Mouse (Mus musculus): ENCODE measurements around the gene Hist1h3a. TPM values are rescaled to one million over a fixed set of nuclear protein-coding genes. Genes with fewer than 3 reads are reported as not detected.
"Not testable (repeated sequence)": the region's sequence is repeated elsewhere in the genome, so short reads cannot be mapped to it uniquely, and the experiment has no call there.

Hist1h3a gene
- polyA plus RNA-seq (2014; fragmentation: Nextera tagmentation; extraction: Ambion mirVana) = 2.5 and 4.0 TPM in 2 replicates

DNA sequence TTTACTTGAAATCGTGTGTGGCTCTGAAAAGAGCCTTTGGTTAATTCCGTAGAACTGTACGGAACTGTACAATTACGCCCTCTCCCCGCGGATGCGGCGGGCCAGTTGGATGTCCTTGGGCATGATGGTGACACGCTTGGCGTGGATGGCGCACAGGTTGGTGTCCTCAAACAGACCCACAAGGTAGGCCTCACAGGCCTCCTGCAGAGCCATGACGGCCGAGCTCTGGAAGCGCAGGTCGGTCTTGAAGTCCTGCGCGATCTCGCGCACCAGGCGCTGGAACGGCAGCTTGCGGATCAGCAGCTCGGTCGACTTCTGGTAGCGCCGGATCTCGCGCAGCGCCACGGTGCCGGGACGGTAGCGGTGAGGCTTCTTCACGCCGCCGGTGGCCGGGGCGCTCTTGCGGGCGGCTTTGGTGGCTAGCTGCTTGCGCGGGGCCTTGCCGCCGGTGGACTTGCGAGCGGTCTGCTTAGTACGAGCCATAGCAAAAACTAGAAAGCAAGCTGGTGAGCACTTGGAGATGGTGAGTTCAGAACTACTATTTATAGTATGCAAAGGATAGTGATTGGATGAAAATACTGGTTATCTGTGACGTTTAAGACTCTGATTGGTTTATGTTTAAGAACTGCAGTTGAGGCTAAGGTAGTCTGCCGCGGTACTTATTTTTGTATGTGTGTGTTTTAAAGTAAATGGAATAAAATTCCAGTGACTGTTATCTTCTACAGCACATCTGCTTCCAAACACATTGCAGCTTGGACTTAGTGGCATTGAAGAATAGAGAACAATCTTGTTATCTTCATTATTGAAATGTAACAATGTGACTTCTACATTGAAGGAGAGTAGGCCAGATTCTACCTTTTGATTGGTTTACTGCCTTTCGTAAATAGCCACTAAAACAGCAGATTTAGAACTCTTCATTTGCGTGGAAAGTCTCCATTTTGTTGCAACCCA, at the start of gene Hist1h3a:
Hist1h3a (minus strand) TSS at position 516 of the 951 bp plus-strand sequence.
- H3K36me3 ChIP-seq (ENCODE audit: control insufficient read depth, insufficient read depth, low read length) = not testable (repeated sequence)
- WGBS (ENCODE audit: insufficient replicate concordance) = under 1% methylated on average over 30 of the region's 52 CpGs

GRCm38 (mm10) chr13:23806422-23807052, 44.4 kb upstream of the Hist1h3a start, which contains the start of gene Slc17a2:
TSS of gene Slc17a2 (plus strand) at chr13:23806993.
- Histone ChIP-seq H3K9ac (ENCODE audit: low read depth, low read length) (no peak within 1 kb of the TSS), H3K4me1 (ENCODE audit: control insufficient read depth, insufficient read depth, low read length) (no peaks in the 10 kb centered on the region), H3K4me3 (ENCODE audit: low read depth, low read length) (no peak within 1 kb of the TSS), H3K36me3 (ENCODE audit: control insufficient read depth, insufficient read depth, low read length) (no peaks in the 10 kb centered on the region), H3K27me3 (ENCODE audit: control insufficient read depth, insufficient read depth, low read length) (no peaks in the 10 kb centered on the region), H3K9me3 (replicated peaks; ENCODE audit: control insufficient read depth, low read length) (no peaks in the 10 kb centered on the region), H3K4me2 (no peak within 1 kb of the TSS), H3K27ac (ENCODE audit: low read depth, low read length) (no peak within 1 kb of the TSS)
- no peak for ATAC-seq (replicated peaks; ENCODE audit: insufficient number of reproducible peaks, low FRiP score, low TSS enrichment)
- 78% methylated on average over 15 of the region's 15 CpGs for WGBS (ENCODE audit: insufficient replicate concordance)

More for the DNA sequence above, at the start of gene Hist1h3a:
- not testable (repeated sequence) for H3K9me3 ChIP-seq (replicated peaks; ENCODE audit: control insufficient read depth, low read length); H3K27me3 ChIP-seq (ENCODE audit: control insufficient read depth, insufficient read depth, low read length)
- Histone ChIP-seq H3K4me3 (ENCODE audit: low read depth, low read length) (peak within 1 kb of the TSS; percentile 56), H3K27ac (ENCODE audit: low read depth, low read length) (peak within 1 kb of the TSS; percentile 98), H3K4me2 (peak within 1 kb of the TSS; percentile 95), H3K4me1 (ENCODE audit: control insufficient read depth, insufficient read depth, low read length) (peaks cover 19% of the 10 kb centered on the region), H3K9ac (ENCODE audit: low read depth, low read length) (peak within 1 kb of the TSS; percentile 84)
- ATAC-seq (replicated peaks; ENCODE audit: insufficient number of reproducible peaks, low FRiP score, low TSS enrichment) = peak; percentile 49; the same call in 1 of the 2 replicates

DNA sequence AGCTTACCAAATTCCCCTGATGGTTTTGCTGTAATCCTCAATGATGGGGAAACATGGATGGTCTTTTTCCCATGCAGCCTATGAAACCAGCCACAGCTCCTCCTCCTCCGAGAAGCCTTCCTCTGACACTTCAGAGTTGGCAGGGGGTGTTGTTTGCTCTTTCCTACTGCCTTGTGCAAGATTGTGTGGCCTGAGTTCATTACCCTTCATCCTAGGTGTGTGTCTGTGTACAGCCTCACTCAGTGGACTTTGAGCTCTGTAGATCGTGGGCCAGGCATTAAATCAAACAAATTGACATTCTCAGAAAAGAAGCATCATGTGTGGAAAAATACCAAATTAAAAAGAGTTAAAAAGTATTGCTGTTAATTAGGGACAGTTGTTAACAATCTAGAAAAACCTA, 42.3 kb upstream of the Hist1h3a start:
- Histone ChIP-seq H3K4me3 (ENCODE audit: low read depth, low read length) (no peak overlapping the region), H3K36me3 (ENCODE audit: control insufficient read depth, insufficient read depth, low read length) (no peaks in the 10 kb centered on the region), H3K4me2 (no peak overlapping the region), H3K27me3 (ENCODE audit: control insufficient read depth, insufficient read depth, low read length) (no peaks in the 10 kb centered on the region), H3K4me1 (ENCODE audit: control insufficient read depth, insufficient read depth, low read length) (no peaks in the 10 kb centered on the region), H3K9ac (ENCODE audit: low read depth, low read length) (no peak overlapping the region), H3K27ac (ENCODE audit: low read depth, low read length) (no peak overlapping the region), H3K9me3 (replicated peaks; ENCODE audit: control insufficient read depth, low read length) (no peaks in the 10 kb centered on the region)
- ATAC-seq (replicated peaks; ENCODE audit: insufficient number of reproducible peaks, low FRiP score, low TSS enrichment) = no peak
- WGBS (ENCODE audit: insufficient replicate concordance) = 66% methylated on average over 2 of the region's 2 CpGs

GRCm38 (mm10) chr13:23799405-23799804, 37.2 kb upstream of the Hist1h3a start:
- Histone ChIP-seq H3K27me3 (ENCODE audit: control insufficient read depth, insufficient read depth, low read length) (no peaks in the 10 kb centered on the region), H3K4me3 (ENCODE audit: low read depth, low read length) (no peak overlapping the region), H3K9ac (ENCODE audit: low read depth, low read length) (no peak overlapping the region), H3K9me3 (replicated peaks; ENCODE audit: control insufficient read depth, low read length) (no peaks in the 10 kb centered on the region), H3K27ac (ENCODE audit: low read depth, low read length) (no peak overlapping the region), H3K4me1 (ENCODE audit: control insufficient read depth, insufficient read depth, low read length) (no peaks in the 10 kb centered on the region), H3K4me2 (no peak overlapping the region), H3K36me3 (ENCODE audit: control insufficient read depth, insufficient read depth, low read length) (no peaks in the 10 kb centered on the region)
- 72% methylated on average over 5 of the region's 5 CpGs for WGBS (ENCODE audit: insufficient replicate concordance)
- ATAC-seq (replicated peaks; ENCODE audit: insufficient number of reproducible peaks, low FRiP score, low TSS enrichment) = no peak

DNA sequence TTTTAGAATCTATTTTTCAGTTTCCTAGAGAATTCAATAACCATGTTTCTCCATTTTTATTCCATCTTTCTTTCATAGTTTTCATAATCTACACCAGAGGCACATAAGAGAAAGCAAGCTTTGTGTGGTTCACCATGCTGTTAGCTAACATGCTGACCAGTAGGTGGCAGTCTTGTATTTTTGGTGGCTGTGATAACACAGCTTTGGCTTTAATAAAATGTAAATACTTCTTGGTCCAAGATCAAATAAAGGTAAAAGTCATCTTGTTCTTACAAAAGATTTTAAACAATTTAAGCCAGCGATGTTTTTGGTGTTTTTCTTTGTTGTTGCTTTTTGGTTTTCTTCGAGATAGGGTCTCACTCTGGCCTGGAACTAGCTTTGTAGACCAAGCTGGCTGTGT, 30.3 kb upstream of the Hist1h3a start:
- no peak for ATAC-seq (replicated peaks; ENCODE audit: insufficient number of reproducible peaks, low FRiP score, low TSS enrichment)
- H3K36me3 ChIP-seq (ENCODE audit: control insufficient read depth, insufficient read depth, low read length) = no peaks in the 10 kb centered on the region
- no peak overlapping the region for H3K9ac ChIP-seq (ENCODE audit: low read depth, low read length)
- H3K9me3 ChIP-seq (replicated peaks; ENCODE audit: control insufficient read depth, low read length) = no peaks in the 10 kb centered on the region
- no peaks in the 10 kb centered on the region for H3K4me1 ChIP-seq (ENCODE audit: control insufficient read depth, insufficient read depth, low read length)
- H3K4me2 ChIP-seq = no peak overlapping the region
- H3K27ac ChIP-seq (ENCODE audit: low read depth, low read length) = no peak overlapping the region
- WGBS (ENCODE audit: insufficient replicate concordance) = 48% methylated on average over 2 of the region's 2 CpGs
- no peak overlapping the region for H3K4me3 ChIP-seq (ENCODE audit: low read depth, low read length)
- no peaks in the 10 kb centered on the region for H3K27me3 ChIP-seq (ENCODE audit: control insufficient read depth, insufficient read depth, low read length)

GRCm38 (mm10) chr13:23779025-23779424, 16.8 kb upstream of the Hist1h3a start:
- H3K9me3 ChIP-seq (replicated peaks; ENCODE audit: control insufficient read depth, low read length) = no peaks in the 10 kb centered on the region
- no peak overlapping the region for H3K4me3 ChIP-seq (ENCODE audit: low read depth, low read length)
- no peak overlapping the region for H3K9ac ChIP-seq (ENCODE audit: low read depth, low read length)
- ATAC-seq (replicated peaks; ENCODE audit: insufficient number of reproducible peaks, low FRiP score, low TSS enrichment) = no peak
- 49% methylated on average over 4 of the region's 4 CpGs for WGBS (ENCODE audit: insufficient replicate concordance)
- no peak overlapping the region for H3K4me2 ChIP-seq
- no peak overlapping the region for H3K27ac ChIP-seq (ENCODE audit: low read depth, low read length)
- H3K4me1 ChIP-seq (ENCODE audit: control insufficient read depth, insufficient read depth, low read length) = no peaks in the 10 kb centered on the region
- H3K27me3 ChIP-seq (ENCODE audit: control insufficient read depth, insufficient read depth, low read length) = no peaks in the 10 kb centered on the region
- no peaks in the 10 kb centered on the region for H3K36me3 ChIP-seq (ENCODE audit: control insufficient read depth, insufficient read depth, low read length)

DNA sequence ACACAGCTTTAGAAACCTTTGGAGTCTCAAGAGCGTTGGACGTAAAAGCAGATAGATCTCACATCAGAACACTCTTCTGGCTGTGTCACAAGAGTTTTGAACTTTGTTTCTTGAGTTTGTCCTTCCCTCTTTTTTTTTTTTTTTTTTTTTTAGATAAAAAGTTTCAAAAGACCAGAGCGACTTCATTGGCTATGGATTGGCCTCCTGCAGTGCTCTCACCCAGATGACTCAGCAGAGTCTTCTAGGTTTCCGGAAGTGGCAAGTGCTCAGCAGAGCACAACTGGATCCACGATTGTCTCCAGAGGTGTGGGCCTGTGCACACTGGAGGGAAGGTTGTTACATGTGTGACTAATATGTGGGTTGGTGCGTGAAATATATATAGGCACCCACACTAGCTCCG, 16.2 kb upstream of the Hist1h3a start:
- Histone ChIP-seq H3K4me2 (no peak overlapping the region), H3K36me3 (ENCODE audit: control insufficient read depth, insufficient read depth, low read length) (no peaks in the 10 kb centered on the region), H3K27me3 (ENCODE audit: control insufficient read depth, insufficient read depth, low read length) (no peaks in the 10 kb centered on the region), H3K4me1 (ENCODE audit: control insufficient read depth, insufficient read depth, low read length) (no peaks in the 10 kb centered on the region), H3K27ac (ENCODE audit: low read depth, low read length) (no peak overlapping the region), H3K9me3 (replicated peaks; ENCODE audit: control insufficient read depth, low read length) (no peaks in the 10 kb centered on the region), H3K4me3 (ENCODE audit: low read depth, low read length) (no peak overlapping the region), H3K9ac (ENCODE audit: low read depth, low read length) (no peak overlapping the region)
- no peak for ATAC-seq (replicated peaks; ENCODE audit: insufficient number of reproducible peaks, low FRiP score, low TSS enrichment)
- whole genome bisulfite sequencing (ENCODE audit: insufficient replicate concordance) = 89% methylated on average over 7 of the region's 7 CpGs

DNA sequence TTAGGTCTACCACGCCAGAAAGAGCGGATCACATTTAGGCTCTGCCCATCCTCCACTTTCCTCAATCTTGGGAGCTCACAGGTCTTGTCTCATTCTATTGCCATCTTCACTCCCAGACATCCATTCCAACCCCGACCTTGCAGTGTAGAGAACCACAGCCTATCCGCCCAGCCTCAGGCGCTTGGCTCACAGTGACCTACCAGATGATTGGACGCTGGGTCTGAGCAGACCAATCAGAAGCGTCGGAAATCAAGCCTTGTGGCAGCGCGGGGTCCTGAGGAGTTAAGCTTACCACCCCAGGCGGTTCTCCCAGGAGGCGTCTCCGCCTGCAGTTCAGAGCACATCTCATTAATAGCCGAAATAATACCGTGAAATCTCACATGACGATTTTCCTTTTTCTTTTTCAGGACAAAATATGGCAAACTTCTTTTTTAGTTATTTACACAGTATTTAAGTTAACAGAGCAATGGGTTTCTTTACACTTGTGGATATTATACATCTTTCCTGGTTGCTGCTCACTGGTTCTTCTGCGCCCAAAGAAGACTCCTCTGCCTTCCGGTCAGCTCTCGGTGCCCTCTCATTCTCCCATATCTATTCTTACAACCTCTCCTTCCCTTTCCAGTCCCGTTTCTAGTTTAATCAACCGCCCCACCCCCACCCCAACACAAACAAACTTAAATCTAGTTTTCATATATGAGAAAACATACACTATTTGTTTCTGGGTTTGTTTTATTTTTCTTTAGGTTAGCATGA, 10.6 kb upstream of the Hist1h3a start:
- no peaks in the 10 kb centered on the region for H3K27me3 ChIP-seq (ENCODE audit: control insufficient read depth, insufficient read depth, low read length)
- no peak overlapping the region for H3K27ac ChIP-seq (ENCODE audit: low read depth, low read length)
- H3K36me3 ChIP-seq (ENCODE audit: control insufficient read depth, insufficient read depth, low read length) = no peaks in the 10 kb centered on the region
- H3K4me2 ChIP-seq = peak overlapping the region; percentile 56
- ATAC-seq (replicated peaks; ENCODE audit: insufficient number of reproducible peaks, low FRiP score, low TSS enrichment) = peak; percentile 87
- H3K4me1 ChIP-seq (ENCODE audit: control insufficient read depth, insufficient read depth, low read length) = no peaks in the 10 kb centered on the region
- H3K9ac ChIP-seq (ENCODE audit: low read depth, low read length) = no peak overlapping the region
- 15% methylated on average over 21 of the region's 21 CpGs for WGBS (ENCODE audit: insufficient replicate concordance)
- no peaks in the 10 kb centered on the region for H3K9me3 ChIP-seq (replicated peaks; ENCODE audit: control insufficient read depth, low read length)
- H3K4me3 ChIP-seq (ENCODE audit: low read depth, low read length) = peak overlapping the region; percentile 16; the same call in 1 of the 2 replicates

Measured in heart, embryonic 11.5 days (tissue).